Mouse (Mus musculus) heart, adult 2 months (tissue): ENCODE measurements around the gene Srcin1. TPM values are rescaled to one million over a fixed set of nuclear protein-coding genes. Genes with fewer than 3 reads are reported as not detected.
A peak's percentile ranks its signal among the peaks of the same experiment; 100 is the strongest.

ENCODE experiments used
- DNase-seq, 2 experiments: peaks; one replicate each; pipeline ENCODE4 v3.0.0; 2021
- H3K27ac ChIP-seq: fragments of 200-600 bp; 2 replicates; pipeline ENCODE4 v1.8.1; 2022
- H3K27me3 ChIP-seq: fragments of 200-500 bp; 2 replicates; pipeline ENCODE4 v1.6.1; 2012; ENCODE audit warnings: mild to moderate bottlenecking, low read length, inconsistent platforms, mixed read lengths; ENCODE audit not compliant: control insufficient read depth, insufficient read depth
- H3K36me3 ChIP-seq: fragments of 200-500 bp; 2 replicates; pipeline ENCODE4 v1.6.1; 2012; ENCODE audit warnings: low read length, inconsistent platforms; ENCODE audit not compliant: control insufficient read depth, insufficient read depth
- H3K4me1 ChIP-seq: fragments of 200-500 bp; 2 replicates; pipeline ENCODE4 v1.6.1; 2011; ENCODE audit warnings: low read length; ENCODE audit not compliant: control insufficient read depth, insufficient read depth
- H3K4me3 ChIP-seq: fragments of 200-600 bp; 2 replicates; pipeline ENCODE4 v1.8.1; 2022
- H3K79me2 ChIP-seq: fragments of 200-500 bp; replicated peaks from 2 replicates; pipeline ENCODE4 v1.6.1; 2012; ENCODE audit warnings: mild to moderate bottlenecking, inconsistent platforms, low read length, moderate library complexity, mixed read lengths; ENCODE audit not compliant: control insufficient read depth, insufficient read depth
- H3K9ac ChIP-seq: fragments of 200-500 bp; 2 replicates; pipeline ENCODE4 v1.6.1; 2012; ENCODE audit warnings: low read depth, mild to moderate bottlenecking, control low read depth, inconsistent platforms, low read length, mixed read lengths
- CTCF ChIP-seq: fragments of 200-600 bp; IDR thresholded peaks from 2 replicates; pipeline ENCODE4 v1.8.1; 2022; ENCODE audit warnings: antibody characterized with exemption, mild to moderate bottlenecking, moderate library complexity
- EP300 ChIP-seq: fragments of 200-500 bp; IDR thresholded peaks from 2 replicates; pipeline ENCODE4 v1.6.1; 2011; ENCODE audit warnings: low read depth, low read length, control low read depth; ENCODE audit not compliant: insufficient read depth
- POLR2A ChIP-seq: fragments of 200-500 bp; IDR thresholded peaks from 2 replicates; pipeline ENCODE4 v1.6.1; 2011; ENCODE audit warnings: mild to moderate bottlenecking, low read depth, low read length, control low read depth; ENCODE audit not compliant: insufficient read depth
- WGBS: fragments of 180-500 bp; shearing (Covaris S2); methylation state at CpG from one replicate; pipeline ENCODE4 v1.1.7; 2018; 5-methylcytosine and 5-hydroxymethylcytosine counted together
- intact Hi-C: fragments of 180-260 bp; cut with DNase I; formaldehyde crosslinking; loops from one replicate; pipeline ENCODE4 v1.15.1; 2025
- polyA plus RNA-seq: library from polyadenylated mRNA; depleted of rRNA; stranded (reverse); fragments of >200 nt; gene quantifications from 2 replicates; pipeline ENCODE4 v1.2.3, GENCODE M21; 2012
- total RNA-seq, 2 experiments: library from RNA; stranded (reverse); gene quantifications; 2 replicates each; pipeline ENCODE4 v1.2.3; 2021

The Srcin1 gene
- total and polyA plus RNA-seq, 3 experiments, result 0.13 to 0.36 (median 0.31) TPM

GRCm38 (mm10) chr11:97563730-97564129, 12.3 kb downstream of the Srcin1 start:
- TF ChIP-seq EP300 (no peak), POLR2A (no peak), CTCF (no peak)
- H3K27me3 ChIP-seq, result peaks cover 6% of the 10 kb centered on the region; the same call in 1 of the 2 replicates
- intact Hi-C loops, result no loop called here

GRCm38 (mm10) chr11:97562536-97562935, 13.4 kb downstream of the Srcin1 start:
- Histone ChIP-seq H3K4me3 (no peak overlapping the region), H3K4me1 (no peaks in the 10 kb centered on the region), H3K36me3 (no peaks in the 10 kb centered on the region), H3K27me3 (peaks cover 6% of the 10 kb centered on the region; the same call in 1 of the 2 replicates), H3K9ac (no peak overlapping the region), H3K27ac (no peak overlapping the region), H3K79me2 (no peaks in the 10 kb centered on the region)
- no peak for DNase-seq
- TF ChIP-seq POLR2A, result no peak
- TF ChIP-seq EP300, result no peak
- TF ChIP-seq CTCF, result no peak
- intact Hi-C loops, result no loop called here
- 41% methylated on average over 3 of the region's 3 CpGs for WGBS

More at GRCm38 (mm10) chr11:97563730-97564129, 12.3 kb downstream of the Srcin1 start:
- WGBS, result 60% methylated on average over 14 of the region's 14 CpGs
- no peak for DNase-seq
- no peaks in the 10 kb centered on the region for H3K79me2 ChIP-seq
- no peaks in the 10 kb centered on the region for H3K36me3 ChIP-seq
- no peak overlapping the region for H3K9ac ChIP-seq
- H3K4me1 ChIP-seq, result no peaks in the 10 kb centered on the region
- no peak overlapping the region for H3K4me3 ChIP-seq
- no peak overlapping the region for H3K27ac ChIP-seq

- H3K9ac ChIP-seq, result no peak overlapping the region
- no peaks in the 10 kb centered on the region for H3K36me3 ChIP-seq
- H3K27ac ChIP-seq, result no peak overlapping the region
- no peak for TF ChIP-seq POLR2A
- no peak for TF ChIP-seq CTCF
- TF ChIP-seq EP300, result no peak
- no peak for DNase-seq
- H3K79me2 ChIP-seq, result no peaks in the 10 kb centered on the region
- H3K27me3 ChIP-seq, result no peaks in the 10 kb centered on the region
- H3K4me1 ChIP-seq, result no peaks in the 10 kb centered on the region
- WGBS, result 65% methylated on average over 17 of the region's 17 CpGs
- H3K4me3 ChIP-seq, result no peak overlapping the region
- intact Hi-C loops, result no loop called here
Observed at GRCm38 (mm10) chr11:97560210-97560963, 15.6 kb downstream of the Srcin1 start.

GRCm38 (mm10) chr11:97559549-97559948, 16.4 kb downstream of the Srcin1 start:
- no peak for DNase-seq
- TF ChIP-seq EP300 (no peak), CTCF (peak; percentile 27)
- Histone ChIP-seq H3K4me1 (no peaks in the 10 kb centered on the region; the same call in 1 of the 2 replicates), H3K27me3 (no peaks in the 10 kb centered on the region), H3K4me3 (no peak overlapping the region), H3K27ac (no peak overlapping the region), H3K9ac (no peak overlapping the region), H3K79me2 (no peaks in the 10 kb centered on the region), H3K36me3 (no peaks in the 10 kb centered on the region)
- intact Hi-C loops, result loop anchor here (5.0 kb wide), 1 partner anchor 77 kb away; no protein-coding TSS in a partner anchor
- WGBS, result 59% methylated on average over 4 of the region's 4 CpGs

- Histone ChIP-seq H3K79me2 (no peaks in the 10 kb centered on the region), H3K4me3 (no peak overlapping the region), H3K27me3 (no peaks in the 10 kb centered on the region), H3K9ac (no peak overlapping the region), H3K36me3 (no peaks in the 10 kb centered on the region), H3K27ac (no peak overlapping the region), H3K4me1 (no peaks in the 10 kb centered on the region; the same call in 1 of the 2 replicates)
- TF ChIP-seq EP300 (no peak), CTCF (no peak), POLR2A (no peak)
- no peak for DNase-seq
- 92% methylated on average over 4 of the region's 4 CpGs for WGBS
- intact Hi-C loops, result loop anchor here (2.0 to 5.0 kb wide), 2 partner anchors 27 to 76 kb away; no protein-coding TSS in a partner anchor
Observed at GRCm38 (mm10) chr11:97557885-97558284, 18.1 kb downstream of the Srcin1 start.

GRCm38 (mm10) chr11:97556569-97557408, 19.2 kb downstream of the Srcin1 start:
- H3K36me3 ChIP-seq, result no peaks in the 10 kb centered on the region
- H3K27ac ChIP-seq, result no peak overlapping the region
- intact Hi-C loops, result loop anchor here (2.0 to 5.0 kb wide), 2 partner anchors 26 to 74 kb away; no protein-coding TSS in a partner anchor
- peak; percentile 59 to 70 for DNase-seq
- no peaks in the 10 kb centered on the region; the same call in 1 of the 2 replicates for H3K4me1 ChIP-seq
- H3K9ac ChIP-seq, result no peak overlapping the region
- no peak overlapping the region for H3K4me3 ChIP-seq
- H3K79me2 ChIP-seq, result no peaks in the 10 kb centered on the region
- WGBS, result 31% methylated on average over 7 of the region's 7 CpGs
- H3K27me3 ChIP-seq, result peaks cover 1% of the 10 kb centered on the region; the same call in 1 of the 2 replicates
- TF ChIP-seq EP300, result no peak
- peak; percentile 83 for TF ChIP-seq CTCF
- TF ChIP-seq POLR2A, result no peak
